Mouse (Mus musculus): Measurements from ENCODE around the gene Sun1. TPM values are rescaled to one million over a fixed set of nuclear protein-coding genes. Genes with fewer than 3 reads are reported as not detected.

Sun1 gene
- total RNA-seq, 2 experiments from 2014 or later: 44.7 to 49.5 TPM

- no peak for DNase-seq
- intact Hi-C loops (cut with DNase I): loop anchor here (2.0 to 10.0 kb wide), 2 partner anchors 73 to 383 kb away; no protein-coding TSS in a partner anchor
Measured at GRCm38 (mm10) chr5:139281373-139282112, 81.1 kb downstream of the Sun1 start.

DNA sequence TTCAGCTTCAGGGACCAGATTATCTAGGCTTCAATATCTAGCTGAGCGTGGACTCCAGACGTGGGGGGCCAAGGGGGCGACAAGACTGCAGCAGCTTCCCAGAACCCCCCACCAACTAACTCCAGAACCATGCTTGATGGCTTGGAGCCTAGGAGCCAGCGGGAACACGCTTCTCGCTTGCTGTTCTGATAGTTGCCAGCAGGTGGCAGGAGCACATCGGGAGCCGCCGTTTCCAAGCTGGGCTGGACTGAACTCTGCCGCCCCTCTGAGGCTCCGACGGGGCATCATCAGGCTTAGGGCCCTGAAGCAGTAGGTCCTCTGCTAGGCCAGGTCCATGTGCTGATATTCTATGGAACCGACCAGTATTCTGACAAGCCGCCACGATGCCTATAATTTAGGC lies 81.8 kb downstream of the Sun1 start:
- intact Hi-C loops (cut with DNase I): loop anchor here (2.0 to 10.0 kb wide), 2 partner anchors 73 to 383 kb away; no protein-coding TSS in a partner anchor
- peak; percentile 85 to 93 for DNase-seq

- intact Hi-C loops (cut with DNase I): loop anchor here (2.0 to 10.0 kb wide), 3 partner anchors 41 to 381 kb away; partner anchors contain the start of gene Adap1
- no peak for DNase-seq
Measured at GRCm38 (mm10) chr5:139283460-139284180, 83.2 kb downstream of the Sun1 start.

DNA sequence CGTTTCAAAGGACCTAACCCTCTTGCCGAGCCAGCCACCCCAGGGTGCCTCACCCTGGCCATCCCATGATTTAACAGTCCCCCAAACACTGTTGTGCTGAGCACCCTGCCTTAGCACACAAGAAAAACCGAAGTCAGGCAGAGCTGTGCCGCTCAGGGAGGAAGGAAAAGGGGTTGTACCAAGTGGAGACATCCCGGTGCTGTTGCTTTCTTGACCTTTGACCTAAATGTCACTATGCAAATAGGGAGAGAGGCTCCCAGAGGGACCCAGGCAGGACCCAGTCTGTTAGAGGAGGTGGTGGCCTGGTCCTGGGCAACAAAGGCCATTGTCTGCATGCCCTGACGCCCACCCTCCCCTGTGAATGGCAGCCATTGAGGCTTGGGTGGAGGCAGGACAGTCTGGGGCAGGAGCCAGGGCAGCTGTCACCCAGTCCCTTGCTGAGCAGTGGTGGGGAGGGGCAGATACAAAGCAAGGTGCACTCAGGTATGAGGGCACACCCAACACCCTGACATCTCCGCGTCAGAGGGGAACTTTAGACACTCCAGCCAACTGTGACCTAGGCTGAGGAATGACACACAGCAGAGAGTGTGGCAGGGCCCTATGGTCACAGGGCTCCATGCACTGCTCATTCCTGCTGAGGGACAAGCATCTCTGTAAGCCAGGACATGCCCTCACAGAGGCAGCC lies 85.1 kb downstream of the Sun1 start:
- no peak for DNase-seq
- intact Hi-C loops (cut with DNase I): loop anchor here (2.0 to 10.0 kb wide), 2 partner anchors 39 to 379 kb away; partner anchors contain the start of gene Adap1

GRCm38 (mm10) chr5:139286142-139286941 lies 85.9 kb downstream of the Sun1 start:
- intact Hi-C loops (cut with DNase I): loop anchor here (10.0 kb wide), 1 partner anchor 378 kb away; no protein-coding TSS in a partner anchor
- no peak for DNase-seq

DNA sequence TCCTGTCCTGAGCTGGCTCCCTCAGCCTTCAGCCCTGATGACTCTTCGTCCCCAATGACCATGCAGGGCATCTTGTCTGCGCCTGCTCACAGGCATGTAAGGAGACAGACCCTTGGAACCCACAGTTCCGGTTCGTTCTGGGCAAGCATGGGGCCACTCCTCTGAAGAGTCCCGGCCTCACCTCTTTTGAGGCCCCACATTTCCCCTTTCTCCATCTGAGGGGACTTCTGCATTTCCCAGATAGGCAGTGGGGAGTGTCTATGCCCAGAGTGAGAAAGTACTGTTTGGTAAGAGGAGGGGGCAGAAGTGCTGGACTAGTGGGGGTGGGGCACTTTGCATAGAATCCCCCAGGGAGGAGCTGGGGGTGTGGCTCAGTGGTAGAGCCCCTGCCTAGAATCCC lies 86.7 kb downstream of the Sun1 start:
- no peak for DNase-seq
- intact Hi-C loops (cut with DNase I): loop anchor here (10.0 kb wide), 1 partner anchor 378 kb away; no protein-coding TSS in a partner anchor

GRCm38 (mm10) chr5:139287787-139288186 lies 87.3 kb downstream of the Sun1 start:
- no peak for DNase-seq
- intact Hi-C loops (cut with DNase I): loop anchor here (10.0 kb wide), 1 partner anchor 377 kb away; no protein-coding TSS in a partner anchor

GRCm38 (mm10) chr5:139288591-139288990 lies 88.2 kb downstream of the Sun1 start:
- intact Hi-C loops (cut with DNase I): loop anchor here (10.0 kb wide), 1 partner anchor 376 kb away; no protein-coding TSS in a partner anchor
- no peak for DNase-seq

GRCm38 (mm10) chr5:139290467-139291259 lies 90.2 kb downstream of the Sun1 start:
- intact Hi-C loops (cut with DNase I): no loop called here
- no peak for DNase-seq

DNA sequence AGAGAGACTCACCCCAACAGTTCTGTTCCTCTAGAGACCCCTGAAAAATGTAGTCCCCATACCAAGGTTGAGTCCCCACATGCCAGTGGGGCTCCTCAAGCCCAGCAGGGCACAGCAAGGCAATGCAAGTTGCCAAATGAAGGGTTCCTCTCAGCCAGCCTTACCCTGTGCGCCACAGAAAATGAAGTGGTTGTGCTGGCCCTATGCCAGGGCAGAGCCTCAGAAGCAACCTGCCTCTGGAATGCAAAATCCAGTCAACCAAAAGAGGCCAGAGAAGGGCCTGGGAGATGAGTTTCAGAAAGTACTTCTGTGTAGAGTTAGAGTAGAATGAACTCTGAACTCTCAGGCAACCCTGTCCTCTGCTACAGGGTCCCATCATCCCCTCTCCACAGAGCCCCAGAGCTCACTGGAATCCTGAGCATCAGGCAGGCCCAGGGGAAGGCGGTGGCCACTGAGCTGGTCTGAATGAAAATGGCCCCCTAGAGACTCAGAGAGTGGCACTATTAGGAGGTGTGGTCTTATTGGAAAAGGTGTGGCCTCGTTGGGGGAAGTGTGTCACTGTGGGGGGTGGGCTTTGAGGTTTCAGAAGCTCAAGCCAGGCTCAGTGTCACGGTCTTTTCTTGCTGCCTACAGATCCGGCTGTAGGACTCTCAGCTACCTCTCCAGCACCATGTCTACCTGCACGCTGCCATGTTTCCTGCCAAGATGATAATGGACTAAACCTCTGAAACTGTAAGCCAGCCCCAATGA lies 91.5 kb downstream of the Sun1 start:
- intact Hi-C loops (cut with DNase I): no loop called here
- DNase-seq: no peak

GRCm38 (mm10) chr5:139294089-139294488 lies 93.7 kb downstream of the Sun1 start:
- intact Hi-C loops (cut with DNase I): no loop called here
- no peak for DNase-seq

- DNase-seq: no peak
- intact Hi-C loops (cut with DNase I): no loop called here
Measured at GRCm38 (mm10) chr5:139297092-139297491, 96.7 kb downstream of the Sun1 start.

DNA sequence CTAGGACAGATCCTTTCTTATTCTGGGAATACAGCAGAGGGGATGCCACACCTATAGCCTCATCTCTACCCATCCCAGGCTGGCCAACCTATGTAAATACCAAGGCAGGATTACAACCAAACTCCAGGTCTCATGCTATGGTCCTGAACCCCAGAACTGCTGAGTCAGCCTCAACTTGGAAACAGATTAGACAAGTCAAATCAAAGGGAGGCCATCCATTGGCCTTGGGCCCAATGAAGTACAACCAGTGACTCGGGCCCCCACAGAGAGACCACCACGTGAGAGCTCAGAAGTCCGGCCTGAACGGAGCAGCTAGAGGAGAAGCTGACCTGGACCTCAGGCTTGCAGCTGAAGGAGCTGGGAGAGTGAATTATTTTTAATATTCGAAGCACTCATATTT lies 97.3 kb downstream of the Sun1 start:
- intact Hi-C loops (cut with DNase I): no loop called here
- no peak for DNase-seq

Other genes with a start within 250 kb of the Sun1 start
- 10 to 100 TPM; 25.6 to 27.9 TPM for gene Pdgfa, start 203.3 kb upstream of the Sun1 start, total RNA-seq (2021)
- 1 to 10 TPM; 1.5 to 2.1 TPM for gene Prkar1b, start 50.6 kb upstream of the Sun1 start, total RNA-seq (2021)
- gene Dnaaf5, start 50.4 kb upstream of the Sun1 start, total RNA-seq (2021): 10 to 100 TPM; 14.7 to 16.8 TPM
- 10 to 100 TPM; 42.6 to 48.1 TPM for gene Get4, start 51.7 kb downstream of the Sun1 start, total RNA-seq (2021)
- 1 to 10 TPM; 1.5 to 1.6 TPM for gene Adap1, start 125.0 kb downstream of the Sun1 start, total RNA-seq (2021)
- 10 to 100 TPM; 78.6 to 85.9 TPM for gene Cox19, start 150.8 kb downstream of the Sun1 start, total RNA-seq (2021)
- gene Cyp2w1, start 152.0 kb downstream of the Sun1 start, total RNA-seq (2021): not detected
- 10 to 100 TPM; 41.8 to 46.5 TPM for gene Gpr146, start 177.1 kb downstream of the Sun1 start, total RNA-seq (2021)
- under 1 TPM; 0.74 to 0.80 TPM for gene C130050O18Rik, start 204.6 kb downstream of the Sun1 start, total RNA-seq (2021)
- gene Gper1, start 222.5 kb downstream of the Sun1 start, total RNA-seq (2021): 1 to 10 TPM; 2.7 TPM

All from heart, postnatal 14 days (tissue).